Mouse (Mus musculus) natural killer cell, adult 2 months (primary cell): ENCODE data around the gene Eif4g1.

Experiments
- DNase-seq, 2 experiments: peaks; one replicate each; pipeline ENCODE4 v3.0.0; 2022; ENCODE audit warnings: low spot score in 2 of 2

Eif4g1 gene

DNA sequence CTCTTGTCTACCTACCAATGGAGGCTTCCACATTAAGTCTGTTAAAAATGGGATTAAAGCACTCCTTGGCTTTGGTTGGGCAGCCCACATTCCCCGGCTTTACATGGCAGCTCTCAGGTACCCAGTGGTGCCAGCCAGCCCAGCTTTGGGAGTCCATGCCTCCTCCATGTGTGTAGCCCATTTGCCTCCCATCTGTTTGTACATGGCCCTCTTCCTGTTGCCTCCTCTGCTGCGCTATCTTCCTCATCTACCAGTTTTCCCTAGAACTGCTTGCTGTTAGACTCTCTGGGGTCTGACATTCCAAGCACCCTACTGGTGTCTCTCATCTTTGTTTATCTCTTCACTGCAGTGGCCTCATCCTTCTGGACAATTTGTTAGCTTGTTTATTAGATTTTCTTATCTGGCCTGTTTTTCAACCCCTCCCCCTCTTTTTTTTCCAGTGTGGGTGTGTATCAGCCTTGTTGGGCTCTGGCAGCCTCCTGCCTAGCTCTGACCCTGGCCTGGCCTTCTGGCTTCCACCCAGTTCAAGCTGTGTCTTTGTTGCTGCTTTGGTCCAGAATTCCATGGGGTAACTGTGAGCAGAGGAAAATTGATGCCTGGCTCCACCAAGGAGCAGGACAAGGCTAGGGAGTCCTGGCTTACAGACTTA is 38.4 kb downstream of the Eif4g1 start:
- DNase-seq = no peak

DNA sequence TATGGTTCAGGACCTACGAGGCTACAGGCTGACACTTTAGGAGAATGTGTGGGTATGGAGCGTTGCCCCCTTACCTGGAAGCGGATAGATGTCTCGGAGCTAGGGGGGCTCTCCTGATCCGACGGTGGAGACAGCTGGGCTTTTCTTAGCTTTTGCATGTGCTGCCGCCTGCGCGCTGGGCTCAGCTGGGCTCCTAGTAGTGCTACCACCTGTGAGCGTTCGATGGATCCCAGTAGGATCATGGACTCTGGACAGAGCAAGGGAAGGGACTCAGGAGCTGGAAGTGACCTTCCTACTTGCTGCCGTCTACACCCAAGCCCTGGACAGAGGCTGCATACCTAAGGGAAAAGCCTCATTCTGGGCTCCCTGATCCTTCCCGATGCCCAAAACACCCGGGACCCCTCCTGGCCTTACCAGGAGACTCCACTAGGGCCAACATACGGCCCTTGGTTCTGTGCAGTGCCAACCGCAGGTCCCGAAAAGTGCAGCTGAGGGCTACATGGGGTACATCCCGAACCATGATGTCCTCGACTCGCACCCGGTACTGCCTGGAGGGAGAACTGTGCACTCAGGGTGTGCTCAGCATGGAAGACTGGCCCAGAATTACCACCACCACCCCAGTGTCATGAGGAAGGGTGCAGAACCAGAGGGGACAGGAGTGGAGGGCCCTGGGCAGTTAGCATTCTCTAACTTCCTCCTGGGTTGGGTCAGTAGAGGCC is 40.3 kb downstream of the Eif4g1 start:
- no peak for DNase-seq

DNA sequence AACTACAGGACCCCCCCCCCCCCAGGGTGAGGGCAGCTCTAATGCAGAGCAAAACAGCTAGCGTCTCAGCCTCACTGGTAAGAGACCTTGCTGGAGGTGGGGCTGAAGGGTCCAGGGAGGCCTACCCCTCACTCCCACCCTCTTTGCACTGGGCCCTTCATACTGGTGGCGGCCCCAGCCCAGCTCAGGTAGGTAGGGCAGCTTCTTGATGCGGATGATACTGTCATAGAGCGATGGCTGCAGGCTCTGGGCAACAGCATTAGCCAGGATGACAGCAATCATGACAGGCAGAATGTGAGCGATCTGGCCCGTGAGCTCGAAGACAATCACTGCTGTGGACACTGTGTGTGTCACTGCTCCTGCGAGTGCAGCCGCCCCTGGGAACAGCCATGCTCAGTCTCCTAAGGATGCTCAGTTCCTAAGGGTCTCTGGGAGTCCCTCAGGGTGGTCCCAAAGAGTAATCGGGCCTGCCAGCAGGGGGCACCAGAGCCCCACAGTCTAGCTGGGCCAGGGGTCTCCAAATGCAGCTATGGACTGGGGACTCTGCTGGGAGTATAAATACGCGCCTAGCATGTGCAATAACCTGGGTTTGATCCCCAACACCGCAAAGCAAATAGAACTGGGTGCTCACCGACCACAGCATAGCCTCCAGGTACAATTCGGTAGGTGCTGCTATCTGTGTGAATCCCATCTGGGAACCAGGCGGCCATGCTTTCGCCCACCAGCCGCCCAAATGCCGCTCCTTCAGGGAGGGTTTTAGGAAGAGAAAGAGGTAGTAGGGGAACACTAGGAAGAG is 41.0 kb downstream of the Eif4g1 start:
- DNase-seq = peak in 1 of 2 experiments; percentile 21

DNA sequence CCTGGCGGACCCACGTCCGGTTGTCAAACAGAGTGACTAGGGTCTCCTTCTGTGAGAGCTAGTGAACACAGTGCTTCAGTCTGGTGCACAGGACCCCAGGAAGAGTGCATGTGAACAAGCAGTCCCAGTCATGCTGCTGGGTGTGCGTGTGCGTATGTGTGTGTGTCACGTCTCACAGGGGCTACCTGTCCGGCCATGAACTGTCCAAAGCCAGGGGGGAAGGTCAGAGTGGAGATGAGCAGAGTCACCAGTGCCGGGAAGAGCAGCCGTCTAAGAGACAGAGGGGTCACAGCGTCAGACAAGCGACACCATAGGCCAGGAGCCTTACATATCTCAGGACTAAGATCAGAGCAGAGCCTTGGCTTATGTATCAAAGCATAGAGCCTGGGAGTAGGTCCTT is 42.3 kb downstream of the Eif4g1 start:
- no peak for DNase-seq

DNA sequence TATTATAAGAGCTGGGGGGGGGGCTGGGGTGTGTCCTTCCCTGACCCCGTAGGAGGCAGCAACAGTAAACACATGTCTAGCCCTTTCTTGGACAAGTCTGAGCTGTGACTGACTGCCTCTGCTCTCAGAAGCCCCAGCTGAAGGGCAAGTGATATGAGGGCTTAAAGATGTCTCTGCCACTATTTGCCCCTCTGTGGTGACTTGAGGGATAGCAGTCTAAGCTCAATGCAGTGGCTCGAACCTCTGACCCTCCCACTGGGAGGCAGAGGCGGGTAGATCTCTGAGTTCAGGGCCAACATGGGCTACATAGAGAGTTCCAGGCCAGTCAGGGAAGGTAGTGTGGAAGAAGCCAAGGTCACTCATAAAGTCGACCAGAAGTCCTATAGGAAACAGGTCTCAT is 42.7 kb downstream of the Eif4g1 start:
- DNase-seq = no peak

DNA sequence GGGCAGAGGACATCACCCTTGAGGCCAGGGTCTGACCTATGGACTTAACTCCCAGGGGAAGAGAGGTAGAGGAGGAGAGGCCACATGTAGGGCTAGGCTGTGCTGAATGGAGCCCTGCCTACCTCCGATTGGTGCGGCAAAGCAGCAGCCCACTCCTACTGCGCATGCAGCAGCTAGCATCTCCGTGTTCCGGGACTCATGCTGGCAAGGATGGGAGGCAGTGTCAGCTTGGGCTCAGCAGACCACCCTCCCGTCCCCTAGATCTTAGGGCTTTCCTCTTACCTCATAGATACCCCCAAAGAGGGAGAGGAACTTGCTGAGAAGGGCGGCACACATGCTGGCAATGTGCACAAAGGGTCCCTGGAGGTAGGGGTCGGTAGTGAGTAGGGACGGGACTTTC is 44.1 kb downstream of the Eif4g1 start:
- no peak for DNase-seq

DNA sequence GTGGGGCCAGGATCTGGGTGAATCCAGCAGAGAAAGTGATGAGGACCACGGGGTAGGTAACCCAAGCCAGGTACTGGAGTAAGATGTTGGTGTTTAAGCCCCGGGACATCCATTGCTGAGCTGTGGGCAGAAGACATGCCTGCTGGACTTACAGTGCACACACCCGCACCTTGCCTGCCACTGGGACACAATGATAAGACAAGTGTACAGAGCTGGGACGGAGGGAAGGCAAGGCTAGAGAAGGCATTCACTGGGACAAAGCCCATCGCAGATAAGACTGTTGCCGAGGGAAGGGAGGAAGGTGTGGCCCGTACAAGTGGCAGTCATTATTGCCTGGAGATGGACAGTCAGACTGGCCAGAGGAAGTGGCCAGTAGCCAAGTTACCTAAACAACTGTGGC is 44.8 kb downstream of the Eif4g1 start:
- DNase-seq = no peak

DNA sequence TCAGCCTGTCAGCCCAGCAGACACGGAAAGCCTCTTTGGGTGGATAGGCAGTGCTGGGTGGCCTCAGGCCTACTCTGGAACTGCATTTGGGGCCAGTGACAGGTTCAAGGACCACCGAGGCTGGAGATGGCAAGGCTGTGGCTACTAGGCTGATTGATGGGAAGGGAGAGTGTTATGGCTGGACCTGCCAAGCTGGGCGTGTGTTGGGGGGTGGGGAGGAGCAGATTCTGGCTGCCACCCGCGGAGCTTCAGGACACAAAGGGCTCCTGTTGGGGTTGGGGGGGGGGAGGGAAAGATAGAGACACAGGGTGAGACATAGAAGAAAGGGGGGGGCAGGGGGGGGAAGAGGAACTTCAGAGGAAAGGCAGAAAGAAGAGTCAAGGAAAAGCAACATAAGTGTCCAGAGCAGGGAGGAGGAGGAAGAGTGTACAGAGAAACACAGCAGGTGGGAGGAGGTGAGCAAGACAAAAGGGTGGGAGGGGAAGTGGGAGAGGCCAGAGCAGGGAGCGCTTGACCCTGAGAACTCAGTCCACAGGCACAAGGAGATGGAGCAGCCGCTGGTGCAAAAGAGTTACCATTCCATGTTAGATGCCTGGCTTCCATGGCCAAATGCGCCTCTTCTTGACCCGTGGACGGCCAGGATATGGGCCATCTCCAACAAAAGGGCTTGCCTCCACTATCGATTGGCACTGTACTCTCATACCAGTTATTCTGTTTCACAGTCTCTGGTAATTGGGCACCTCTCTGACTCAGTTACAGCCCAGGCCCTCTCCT is 46.4 kb downstream of the Eif4g1 start:
- no peak for DNase-seq

DNA sequence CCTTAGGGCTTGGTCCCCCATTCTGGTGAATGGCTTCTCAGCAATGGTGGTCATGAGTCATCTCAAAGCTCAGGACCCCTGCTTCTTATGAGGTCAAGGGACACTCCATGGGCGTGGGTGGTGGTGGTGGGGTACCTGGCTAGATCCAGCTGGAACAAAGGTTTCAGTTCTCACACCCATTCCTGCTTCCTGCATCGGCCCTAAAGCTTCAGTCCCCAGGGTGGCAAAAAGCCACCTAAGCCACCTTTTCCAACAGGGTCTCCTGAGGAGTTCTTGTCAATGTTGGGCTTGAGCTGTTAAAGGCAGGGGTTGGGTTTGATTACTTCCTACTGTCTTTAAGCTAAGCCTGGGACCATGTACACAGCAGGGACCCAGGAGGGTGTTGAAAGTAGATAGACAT is 47.0 kb downstream of the Eif4g1 start:
- no peak for DNase-seq

DNA sequence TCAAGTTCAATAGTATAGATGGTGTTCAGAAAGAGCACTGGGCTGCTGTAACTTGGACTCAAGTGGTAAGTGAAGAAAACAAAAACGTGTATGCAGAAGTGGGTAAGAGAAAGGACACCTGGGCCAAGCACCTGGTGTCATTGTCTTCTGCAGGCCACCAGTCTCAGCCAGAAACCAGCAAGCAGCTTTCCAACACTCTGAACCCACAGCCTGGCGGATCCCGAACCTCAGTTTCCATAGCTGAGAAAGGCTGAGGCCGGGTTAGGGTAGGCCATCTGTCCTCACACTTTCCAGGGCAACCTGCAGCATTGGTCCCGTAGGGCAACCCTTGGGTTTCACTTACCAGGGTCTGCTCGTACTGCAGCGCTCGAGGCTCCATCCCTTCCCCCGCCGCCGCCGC is 47.5 kb downstream of the Eif4g1 start:
- no peak for DNase-seq

DNA sequence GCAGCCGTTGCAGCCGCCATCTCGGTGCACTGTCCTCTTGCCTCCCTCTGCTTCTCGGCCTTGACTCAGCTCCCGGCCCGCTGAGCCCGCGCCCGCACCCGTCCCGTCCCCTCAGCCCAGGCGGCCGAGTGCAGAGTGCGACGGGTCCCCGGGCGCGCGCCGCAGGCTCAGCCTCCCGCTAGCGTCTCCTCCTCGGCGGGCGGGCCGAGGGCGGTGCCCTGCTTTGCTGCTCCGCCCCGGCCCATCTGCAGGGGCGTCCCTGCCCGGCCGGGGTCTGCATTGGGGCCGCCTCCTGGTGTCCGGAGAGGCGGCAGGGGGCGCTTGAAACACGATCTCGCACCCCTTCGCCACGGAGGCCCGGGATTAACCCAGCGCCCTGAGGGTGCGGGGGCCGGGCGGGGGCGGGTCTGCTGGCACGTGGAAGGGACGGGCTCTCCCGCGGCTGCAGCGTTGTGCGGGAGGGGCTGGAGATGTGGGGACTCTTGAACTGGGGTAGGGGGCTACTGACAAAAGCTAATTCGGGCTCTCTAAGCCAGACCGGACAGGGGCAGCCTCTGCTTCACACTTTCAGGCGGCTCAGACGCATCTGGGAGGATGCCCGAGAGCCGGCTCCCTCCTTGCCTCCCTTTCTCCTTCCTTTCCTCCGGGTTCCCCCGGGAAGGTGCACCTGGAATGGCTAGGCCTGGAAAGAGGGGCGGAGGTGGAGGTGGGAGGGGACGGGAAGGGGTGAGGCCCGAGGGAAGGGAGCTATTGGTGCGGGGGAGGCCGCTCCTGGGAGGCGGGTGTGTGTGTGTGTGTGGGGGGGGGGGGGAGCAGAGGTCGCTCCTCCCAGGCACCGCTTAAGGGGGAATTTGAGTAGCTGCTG is 48.1 kb downstream of the Eif4g1 start:
- peak in 1 of 2 experiments; percentile 35 for DNase-seq

DNA sequence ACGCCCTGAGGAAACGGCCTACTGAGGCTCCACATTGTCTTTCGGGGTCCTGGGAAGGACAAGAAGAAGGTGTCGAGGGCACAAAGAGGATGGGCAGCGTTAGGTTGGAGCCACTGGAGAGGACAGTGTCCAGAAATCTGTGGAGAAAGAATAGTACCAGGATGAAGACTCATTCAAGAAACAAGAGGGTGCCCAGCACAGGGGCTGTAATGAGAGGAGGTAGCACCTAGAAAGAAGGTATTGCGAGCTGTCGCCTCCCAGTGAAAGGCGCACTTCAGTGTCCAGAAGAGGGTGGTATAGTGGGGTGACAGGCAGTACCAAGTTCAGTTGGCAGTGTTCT is 48.7 kb downstream of the Eif4g1 start:
- DNase-seq = no peak

DNA sequence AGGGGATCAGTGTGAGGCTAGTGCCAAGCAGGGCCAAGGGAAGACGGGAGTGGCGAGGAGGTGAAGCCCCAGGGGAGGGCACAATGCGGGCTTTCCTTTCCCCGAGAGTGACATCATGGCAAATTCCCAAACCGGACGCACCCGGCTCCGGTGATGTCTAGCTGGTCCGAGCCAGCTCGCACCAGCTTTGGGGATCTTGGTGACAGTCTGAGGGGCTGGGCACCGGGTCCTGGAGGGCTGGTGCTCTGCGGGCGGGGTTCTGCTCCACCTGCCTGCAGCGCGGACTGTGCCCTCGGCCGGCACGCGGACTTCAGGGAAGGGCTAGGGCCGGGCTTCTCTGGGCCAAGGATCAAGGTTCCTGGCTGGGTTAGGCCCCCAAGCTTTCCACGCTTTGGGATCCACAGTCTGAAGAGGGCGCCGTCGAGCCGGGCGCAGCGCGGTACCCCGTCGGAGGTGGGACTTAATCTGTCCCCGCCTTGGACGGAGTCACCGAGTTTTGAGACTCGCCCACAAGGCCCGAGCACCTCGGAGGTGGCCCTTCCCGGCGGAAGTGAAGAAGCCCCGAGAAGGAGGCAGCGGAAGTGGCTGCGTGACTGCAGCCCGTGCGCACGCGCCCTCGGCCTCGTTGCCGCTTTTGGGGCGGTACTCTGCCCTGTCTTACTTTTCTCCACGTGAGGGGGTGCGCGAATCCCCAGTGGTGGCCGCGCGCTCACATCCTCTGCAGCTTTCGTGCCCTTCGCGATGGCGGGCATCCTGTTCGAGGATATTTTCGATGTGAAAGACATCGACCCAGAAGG is 49.3 kb downstream of the Eif4g1 start, which contains the start of the genes Polr2h and Clcn2:
TSS of gene Polr2h (plus strand) at position 485 of the 797 bp plus-strand sequence.
TSS of gene Clcn2 (minus strand) at position 566 of the 797 bp plus-strand sequence.
- DNase-seq = peak; percentile 96 to 98

DNA sequence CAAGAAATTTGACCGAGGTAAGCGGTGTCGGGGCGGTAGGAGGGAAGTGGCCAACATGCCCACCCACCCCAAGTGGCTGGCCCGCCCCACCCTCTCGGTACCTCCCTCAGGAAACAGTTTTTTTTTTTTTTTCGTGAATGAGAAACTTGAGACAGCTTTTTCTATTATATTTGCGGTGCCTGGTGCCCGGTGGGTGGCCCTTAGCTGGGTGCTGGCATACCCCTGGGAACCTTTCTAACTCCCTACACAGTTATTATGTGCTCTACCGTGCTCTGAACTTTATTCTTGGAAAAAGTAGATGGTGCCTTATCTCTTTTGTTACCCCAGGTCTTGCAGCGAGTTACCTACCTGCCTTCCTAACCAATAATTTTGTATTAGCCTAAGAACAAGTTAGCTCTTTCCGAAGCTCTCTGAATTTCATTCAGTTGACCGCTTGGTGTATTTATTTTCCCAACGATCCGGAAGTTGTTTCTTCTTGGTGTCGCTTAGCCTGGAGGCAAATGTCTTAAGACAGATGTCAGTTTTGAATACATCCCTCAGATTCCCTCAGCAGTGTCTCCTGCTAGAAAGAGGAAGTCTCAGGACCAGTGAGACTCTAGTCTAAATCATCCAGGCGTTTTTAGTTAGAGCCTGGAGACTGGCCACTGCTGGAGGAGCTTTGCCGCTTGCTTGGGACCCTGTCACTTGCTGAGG is 50.0 kb downstream of the Eif4g1 start:
- no peak for DNase-seq

DNA sequence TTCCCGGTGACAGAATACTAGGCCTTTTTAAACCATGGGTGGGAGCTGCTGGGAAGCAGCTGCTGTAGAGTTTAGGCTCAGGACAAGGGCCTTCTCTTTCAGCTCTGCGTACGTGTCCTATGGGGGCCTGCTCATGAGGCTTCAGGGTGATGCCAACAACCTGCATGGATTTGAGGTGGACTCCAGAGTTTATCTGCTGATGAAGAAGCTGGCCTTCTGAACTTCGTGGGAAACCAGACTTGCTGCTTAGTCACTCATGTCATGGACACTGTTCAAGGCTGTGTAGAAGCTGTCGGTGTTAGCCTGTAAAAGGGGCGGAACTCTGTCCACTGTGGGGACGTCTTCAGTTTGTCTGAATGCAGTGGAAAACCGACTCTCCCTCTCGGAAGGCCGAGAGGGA is 53.7 kb downstream of the Eif4g1 start:
- no peak for DNase-seq

DNA sequence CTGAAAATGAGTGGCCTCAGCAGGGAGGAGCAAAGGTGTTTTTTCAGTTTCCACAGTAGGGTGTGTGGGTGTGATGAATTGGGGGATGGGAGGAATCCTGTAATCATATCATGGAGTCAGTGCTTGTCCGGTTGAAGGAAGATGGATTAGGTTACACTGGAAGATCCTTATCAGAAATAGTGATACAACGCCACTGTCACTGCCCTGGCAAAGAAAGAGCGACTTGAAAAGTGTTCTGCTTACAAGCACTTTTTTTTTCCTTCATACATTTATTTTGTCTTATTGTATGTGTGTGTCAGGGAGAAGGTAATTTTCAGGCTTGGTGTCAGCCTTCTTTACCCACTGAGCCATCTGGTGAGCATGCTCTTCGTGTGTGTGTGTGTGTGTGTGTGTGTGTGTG is 54.6 kb downstream of the Eif4g1 start:
- no peak for DNase-seq

DNA sequence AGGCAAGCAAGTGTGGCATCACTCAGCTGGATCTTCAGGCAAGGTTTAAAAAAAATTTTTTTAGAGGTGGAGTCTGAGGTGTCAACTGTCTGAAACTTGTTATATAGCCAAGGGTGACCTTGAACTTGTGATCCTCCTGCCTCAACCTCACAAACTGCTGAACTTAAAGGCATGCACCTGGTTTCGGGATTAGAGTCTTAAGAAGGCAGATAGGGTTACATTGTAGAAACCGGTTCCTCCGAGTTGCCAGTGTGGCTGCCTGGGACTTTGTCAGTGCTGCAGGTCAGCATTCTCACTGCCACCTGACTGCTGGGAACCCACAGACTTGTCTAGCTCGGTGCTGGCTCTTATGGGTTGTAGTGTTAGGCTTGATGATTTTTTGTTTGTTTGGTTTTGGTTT is 55.1 kb downstream of the Eif4g1 start:
- no peak for DNase-seq

DNA sequence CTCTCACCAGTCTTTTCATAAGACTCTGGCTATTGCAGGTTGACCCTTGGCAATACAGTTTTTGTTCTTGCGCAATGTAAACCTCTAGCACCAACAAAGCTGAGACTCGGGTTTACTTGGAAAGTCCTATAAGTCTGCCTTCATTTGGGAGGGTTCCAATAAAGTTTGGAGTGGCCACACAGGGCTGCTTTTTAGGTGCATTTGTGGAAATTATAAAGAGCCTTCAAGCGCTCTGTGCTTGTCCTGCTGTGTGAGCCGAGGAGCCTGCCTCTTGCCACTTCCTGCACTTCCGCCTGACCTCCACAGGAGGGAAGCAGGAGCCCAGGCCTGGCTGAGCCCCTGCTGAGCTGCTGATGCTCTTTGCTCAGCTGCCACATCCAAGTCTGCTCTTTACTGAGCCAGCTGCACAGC is 56.2 kb downstream of the Eif4g1 start:
- no peak for DNase-seq

DNA sequence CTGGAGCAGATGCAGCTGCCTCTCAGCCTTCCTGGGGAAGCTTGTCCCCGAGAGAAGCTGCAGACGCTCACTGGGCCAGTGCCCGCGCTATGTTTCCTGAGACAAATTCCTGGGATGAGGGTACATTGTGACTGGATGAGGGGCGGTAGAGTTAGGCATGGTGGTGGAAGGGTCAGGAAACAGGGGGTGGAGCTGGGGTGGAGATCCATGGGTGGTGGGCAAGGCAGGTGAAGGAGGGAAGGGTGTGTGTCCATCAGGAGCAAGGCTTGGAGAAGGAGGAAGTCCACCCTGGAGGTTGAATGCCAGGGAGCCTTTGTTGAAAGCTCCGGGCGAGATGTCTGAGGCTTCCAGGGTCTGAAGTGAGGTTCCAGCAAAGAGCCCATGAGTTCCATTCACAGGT is 57.2 kb downstream of the Eif4g1 start:
- DNase-seq = no peak

DNA sequence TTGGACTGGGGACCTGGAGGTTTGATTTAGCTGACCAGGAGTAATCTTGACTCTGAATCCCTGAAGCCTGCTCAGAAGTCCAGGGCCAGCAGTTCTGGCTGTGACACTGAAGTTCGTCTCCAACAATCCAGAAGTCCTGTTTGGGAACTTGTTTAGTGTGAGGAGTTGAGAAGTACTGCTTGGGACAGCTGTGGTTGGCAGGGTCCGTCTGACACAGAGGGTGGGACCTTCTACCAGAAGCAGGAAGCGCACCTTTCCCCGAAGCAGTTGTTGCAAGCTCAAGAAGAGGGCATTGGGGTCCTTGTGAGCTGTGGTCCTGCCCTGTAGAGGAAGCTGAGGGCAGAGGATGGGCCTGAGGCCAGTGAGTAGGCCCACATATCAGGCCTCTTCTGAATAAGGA is 57.6 kb downstream of the Eif4g1 start:
- no peak for DNase-seq
